Mouse (Mus musculus) cerebellum, adult 11-12 months (tissue): ENCODE results near the gene Hdhd3.
"Not testable (repeated sequence)": the region's sequence is repeated elsewhere in the genome, so short reads cannot be mapped to it uniquely, and the experiment has no call there.

Experiments used
- DNase-seq: peaks from one replicate; pipeline ENCODE4 v3.0.0; 2022

Gene Hdhd3

GRCm38 (mm10) chr4:62508839-62509238 is 5.6 kb upstream of the Hdhd3 start:
- no peak for DNase-seq

DNA sequence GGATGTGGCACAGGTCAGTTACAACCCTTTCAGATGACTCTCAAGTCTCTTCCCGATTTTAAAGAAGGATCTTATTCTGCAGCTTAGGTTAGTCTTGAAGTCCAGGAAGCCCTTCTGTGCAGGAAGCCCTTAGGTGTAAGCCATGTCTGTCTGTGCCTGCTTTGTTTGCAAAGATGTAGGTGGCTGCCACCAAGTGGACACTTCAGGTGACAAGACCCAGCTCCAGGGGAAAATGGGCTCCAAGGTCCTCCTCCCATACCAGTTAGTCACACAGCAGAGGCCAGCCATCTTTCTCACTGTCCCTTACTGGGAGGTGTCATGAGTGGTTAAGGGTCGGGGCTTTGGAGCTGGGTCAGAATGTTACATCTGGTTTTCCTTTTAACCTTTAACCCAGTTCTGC is 3.5 kb upstream of the Hdhd3 start:
- DNase-seq: peak; percentile 62

- no peak for DNase-seq
Measured at GRCm38 (mm10) chr4:62505991-62506390, 2.7 kb upstream of the Hdhd3 start.

DNA sequence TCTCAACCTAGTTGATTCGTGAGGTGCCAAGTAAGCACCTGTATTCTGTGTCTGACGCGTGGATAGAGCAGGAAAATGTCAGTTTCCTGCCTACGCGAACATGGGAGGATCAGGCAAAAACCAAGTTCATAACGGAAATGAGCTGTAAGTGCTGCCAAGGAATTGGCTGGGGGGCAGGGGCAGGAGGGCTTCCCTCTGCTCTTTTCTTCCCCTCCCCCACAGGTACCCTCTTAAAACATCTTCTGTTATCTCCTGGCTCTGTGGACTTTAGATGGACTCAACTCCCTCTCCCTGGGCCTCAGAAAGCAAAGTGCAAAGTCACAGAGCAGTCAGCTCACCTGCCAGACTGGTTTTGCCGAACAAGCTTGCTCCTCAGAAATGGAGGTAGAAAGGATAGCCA is 298 bp downstream of the Hdhd3 start:
- peak; percentile 39 for DNase-seq

DNA sequence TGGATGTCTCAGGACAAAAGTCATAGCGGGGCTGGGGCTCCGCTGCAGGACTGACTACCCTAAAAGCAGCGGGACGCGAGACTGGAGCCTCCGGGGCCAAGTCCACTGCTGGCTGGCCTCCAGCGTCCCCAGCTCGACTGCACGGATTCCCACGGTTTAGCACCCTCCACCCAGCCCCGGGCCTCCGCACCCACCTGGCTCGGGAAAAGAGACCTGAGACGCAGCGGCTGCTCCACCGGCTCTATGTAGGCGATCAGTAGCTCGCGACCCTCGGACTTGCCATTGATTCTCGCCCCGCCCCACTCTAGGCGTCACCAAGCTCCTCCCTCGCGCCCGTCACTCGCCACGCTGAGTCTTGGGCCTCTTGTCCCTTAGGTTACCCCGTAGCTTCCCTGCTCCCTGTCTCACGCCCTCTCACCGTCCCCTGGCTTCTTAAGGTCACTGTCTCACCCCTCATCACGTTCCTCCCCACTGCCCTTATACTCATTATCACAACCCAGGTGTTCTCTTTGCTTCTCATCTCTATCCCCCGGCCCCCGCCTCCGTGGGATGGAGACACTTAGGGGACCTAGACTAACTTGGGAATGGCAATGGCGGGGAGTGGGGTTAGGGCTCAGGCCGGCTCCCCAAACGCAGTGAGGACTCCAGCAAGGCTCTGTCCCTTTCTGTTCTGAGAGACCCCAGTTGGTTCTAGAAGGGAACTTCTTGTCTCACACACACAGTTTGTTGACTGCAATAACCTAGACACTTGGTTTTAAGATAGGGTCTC is 1.1 kb downstream of the Hdhd3 start:
- DNase-seq: peak; percentile 92

- peak; percentile 29 for DNase-seq
Measured at GRCm38 (mm10) chr4:62501534-62501933, 1.7 kb downstream of the Hdhd3 start.

GRCm38 (mm10) chr4:62500799-62501198 is 2.5 kb downstream of the Hdhd3 start:
- no peak for DNase-seq

DNA sequence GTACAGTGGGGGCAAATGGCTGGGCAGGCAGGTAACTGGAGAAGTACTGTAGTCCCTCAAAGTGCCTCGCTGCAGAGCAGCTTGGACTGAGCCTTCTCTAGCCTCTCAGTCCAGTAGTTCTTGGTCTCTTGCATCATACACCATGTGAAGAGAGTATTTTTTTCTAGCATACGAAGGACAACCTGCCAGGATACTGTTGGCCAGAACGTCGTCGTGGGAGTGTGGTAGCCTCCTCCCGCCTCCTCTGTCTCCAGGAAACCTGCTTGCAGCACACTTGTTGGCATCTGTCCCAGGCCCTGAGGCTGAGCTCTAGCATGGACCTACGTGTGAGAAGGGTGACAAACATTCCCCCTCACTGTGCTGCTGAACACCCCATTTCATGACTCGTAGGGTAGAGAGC is 6.5 kb downstream of the Hdhd3 start:
- peak; percentile 38 for DNase-seq

DNA sequence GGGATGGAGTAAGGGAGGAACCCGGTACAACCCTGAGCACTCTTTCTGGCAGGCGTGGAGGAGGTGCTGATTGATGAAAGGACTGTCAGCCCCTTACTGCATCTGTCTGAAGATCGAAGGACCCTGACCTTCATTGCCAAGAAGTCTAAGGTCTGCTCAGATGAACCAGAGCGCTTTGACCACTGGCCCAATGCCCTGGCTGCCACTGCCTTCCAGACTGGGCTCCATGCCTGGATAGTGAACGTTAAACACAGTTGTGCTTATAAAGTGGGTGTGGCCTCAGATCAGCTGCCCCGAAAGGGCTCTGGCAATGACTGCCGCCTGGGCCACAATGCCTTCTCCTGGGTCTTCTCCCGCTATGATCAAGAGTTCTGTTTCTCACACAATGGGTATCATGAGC is 7.3 kb downstream of the Hdhd3 start:
- no peak for DNase-seq

DNA sequence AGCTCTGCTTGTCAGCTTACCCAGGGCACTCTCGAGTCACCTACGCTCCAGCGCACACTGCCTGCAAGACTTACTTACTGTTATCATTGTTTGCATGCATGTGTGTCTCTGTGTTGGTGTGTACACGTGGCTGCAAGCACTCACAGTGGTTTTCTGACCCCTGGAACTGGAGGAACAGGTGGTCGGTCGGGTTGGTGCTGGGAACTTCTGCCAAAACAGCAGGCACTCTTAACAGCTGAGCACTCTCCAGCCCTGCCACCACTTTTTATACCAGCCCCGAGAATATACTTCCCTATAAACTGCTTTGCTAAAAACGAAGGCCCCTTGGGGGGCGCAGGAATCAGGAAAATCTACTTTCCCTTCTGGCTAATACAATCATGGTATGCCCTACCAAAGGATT is 9.0 kb downstream of the Hdhd3 start:
- DNase-seq: no peak

DNA sequence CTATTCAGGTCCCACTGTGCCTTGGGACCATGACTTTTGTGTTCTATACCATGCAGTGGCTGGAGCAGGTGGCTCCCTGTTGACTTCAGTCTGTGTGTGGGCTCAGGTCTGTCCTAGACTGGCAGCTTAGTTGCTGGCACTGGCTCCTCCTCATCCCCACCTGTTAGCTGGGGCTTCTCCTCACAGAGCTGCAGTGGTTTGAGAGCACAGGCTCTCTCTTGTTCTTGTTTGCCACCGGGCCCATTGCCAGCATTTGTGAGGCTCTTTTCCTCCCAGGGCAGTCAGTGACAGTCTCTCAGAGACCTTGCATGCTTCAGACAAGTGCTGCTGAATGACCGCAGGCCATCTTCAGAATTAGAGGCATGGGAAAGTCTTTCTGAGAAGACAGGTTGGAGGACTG is 10.6 kb downstream of the Hdhd3 start:
- DNase-seq: no peak

DNA sequence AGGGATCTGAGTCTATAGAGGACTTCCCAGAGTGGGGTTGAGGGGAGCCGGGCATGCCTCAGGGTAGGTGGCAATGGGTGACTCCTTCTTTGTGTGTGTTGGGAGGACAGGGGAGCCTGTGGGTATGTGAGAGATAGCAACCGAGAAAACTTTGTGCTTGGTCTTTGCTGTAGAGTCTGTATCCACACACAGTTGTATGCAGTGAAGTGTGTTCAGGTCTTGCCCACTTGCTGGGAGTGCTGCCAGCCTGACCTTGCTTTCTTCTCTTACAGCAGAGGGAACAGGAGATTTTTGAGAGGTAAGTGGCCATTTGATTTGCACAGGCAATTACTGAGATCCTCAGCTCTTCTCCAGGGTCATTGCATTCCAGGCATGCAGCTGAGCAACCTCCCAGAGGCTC is 15.4 kb downstream of the Hdhd3 start:
- no peak for DNase-seq

DNA sequence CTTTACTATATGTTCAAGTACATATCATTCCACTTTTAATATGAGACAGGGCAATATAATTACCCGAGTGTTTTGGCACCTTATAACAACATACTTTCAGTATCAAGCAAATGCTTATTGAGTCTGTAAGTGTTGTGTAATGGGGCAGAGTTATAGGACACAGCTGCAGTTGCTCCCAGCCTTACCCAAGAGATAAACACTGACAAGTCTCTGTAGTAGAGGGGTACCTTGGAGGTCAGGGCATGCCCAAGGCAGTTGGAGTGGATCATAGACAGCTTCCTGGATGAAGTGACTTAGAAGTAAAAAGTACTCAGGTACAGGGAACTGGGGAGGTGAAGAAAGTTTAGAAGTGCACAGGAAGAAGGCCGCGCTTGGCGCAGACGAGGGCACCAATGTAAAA is 16.1 kb downstream of the Hdhd3 start:
- no peak for DNase-seq

DNA sequence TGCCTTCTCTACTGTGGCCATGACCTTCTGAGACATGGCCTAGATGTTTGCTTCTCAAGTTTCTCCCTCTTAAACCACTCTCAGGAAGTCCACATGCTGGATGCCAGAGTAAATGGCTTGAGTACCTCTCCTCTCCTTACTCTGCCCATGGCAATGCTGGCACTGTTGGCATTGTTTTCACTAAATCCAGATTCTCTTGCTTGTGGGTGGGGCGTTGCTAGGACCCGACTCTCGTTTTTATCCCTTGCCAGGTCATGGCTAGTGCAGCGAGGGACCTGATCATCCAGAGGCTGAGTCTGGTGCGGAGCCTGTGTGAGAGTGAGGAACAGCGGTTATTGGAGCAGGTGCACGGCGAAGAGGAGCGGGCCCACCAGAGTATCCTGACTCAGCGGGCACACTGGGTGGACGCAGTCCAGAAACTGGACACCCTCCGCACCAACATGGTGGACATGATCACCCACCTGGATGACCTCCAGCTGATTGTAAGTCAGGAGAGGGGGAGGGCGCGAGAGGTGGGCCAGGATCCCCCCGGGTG is 17.0 kb downstream of the Hdhd3 start:
- DNase-seq: no peak

DNA sequence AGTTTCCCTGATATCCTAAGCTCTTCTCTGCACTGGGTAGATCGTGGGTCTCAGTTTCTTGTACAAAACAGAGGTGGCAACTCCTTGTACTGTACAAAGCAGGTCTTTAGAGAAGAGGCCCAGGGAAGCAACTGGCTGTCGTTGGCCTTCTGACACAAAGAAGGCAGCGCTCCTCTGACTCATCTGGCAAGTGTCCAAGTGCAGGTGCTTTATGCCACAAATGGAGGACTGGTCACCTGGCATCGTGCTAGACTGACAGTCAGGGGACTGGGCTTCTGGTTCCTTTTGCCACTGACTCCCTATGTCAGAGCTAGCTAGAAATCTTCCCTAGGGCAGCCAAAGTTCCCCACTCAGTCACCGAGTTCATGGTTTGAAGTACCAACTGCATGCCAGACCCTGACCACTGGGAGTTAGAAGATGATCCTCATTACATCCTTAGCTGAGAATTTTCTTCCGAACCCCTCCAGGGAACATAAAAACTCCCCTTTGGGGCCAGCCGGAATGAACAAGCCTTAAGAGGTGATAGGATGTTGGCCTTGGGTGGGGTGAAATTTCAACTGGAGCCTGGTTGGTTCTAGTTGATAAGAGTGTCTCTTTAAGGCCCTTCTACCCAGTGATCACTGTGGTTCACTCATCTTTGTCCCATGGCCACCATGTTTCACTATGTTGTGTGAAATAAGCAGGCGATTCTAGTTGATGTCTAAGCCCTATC is 17.7 kb downstream of the Hdhd3 start:
- no peak for DNase-seq

DNA sequence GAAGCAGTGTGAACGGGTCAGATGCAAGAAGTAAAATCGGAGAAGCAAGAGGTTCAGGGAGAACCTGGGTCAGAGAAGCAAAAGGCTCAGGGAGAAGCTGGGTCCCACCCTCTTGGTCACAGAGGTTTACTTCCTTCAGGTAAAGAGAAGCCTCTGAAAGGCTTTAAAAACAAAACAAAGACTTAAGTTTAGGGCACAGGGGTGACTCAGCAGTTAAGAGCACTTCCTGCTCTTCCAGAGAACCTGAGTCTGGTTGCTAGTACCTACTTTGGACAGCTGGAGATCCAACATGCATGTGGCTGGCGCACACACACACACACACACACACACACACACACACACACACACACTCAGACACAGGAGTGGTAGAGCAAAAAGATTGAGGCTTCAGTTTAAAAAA is 18.3 kb downstream of the Hdhd3 start:
- no peak for DNase-seq

- peak; percentile 26 for DNase-seq
Measured at GRCm38 (mm10) chr4:62480709-62481605, 22.3 kb downstream of the Hdhd3 start.

- peak; percentile 40 for DNase-seq
Measured at GRCm38 (mm10) chr4:62479937-62480708, 23.1 kb downstream of the Hdhd3 start, which contains the start of gene Bspry. Gene Bspry (plus strand): TSS chr4:62480053.

GRCm38 (mm10) chr4:62479593-62479936 is 23.7 kb downstream of the Hdhd3 start:
- DNase-seq: not testable (repeated sequence)

DNA sequence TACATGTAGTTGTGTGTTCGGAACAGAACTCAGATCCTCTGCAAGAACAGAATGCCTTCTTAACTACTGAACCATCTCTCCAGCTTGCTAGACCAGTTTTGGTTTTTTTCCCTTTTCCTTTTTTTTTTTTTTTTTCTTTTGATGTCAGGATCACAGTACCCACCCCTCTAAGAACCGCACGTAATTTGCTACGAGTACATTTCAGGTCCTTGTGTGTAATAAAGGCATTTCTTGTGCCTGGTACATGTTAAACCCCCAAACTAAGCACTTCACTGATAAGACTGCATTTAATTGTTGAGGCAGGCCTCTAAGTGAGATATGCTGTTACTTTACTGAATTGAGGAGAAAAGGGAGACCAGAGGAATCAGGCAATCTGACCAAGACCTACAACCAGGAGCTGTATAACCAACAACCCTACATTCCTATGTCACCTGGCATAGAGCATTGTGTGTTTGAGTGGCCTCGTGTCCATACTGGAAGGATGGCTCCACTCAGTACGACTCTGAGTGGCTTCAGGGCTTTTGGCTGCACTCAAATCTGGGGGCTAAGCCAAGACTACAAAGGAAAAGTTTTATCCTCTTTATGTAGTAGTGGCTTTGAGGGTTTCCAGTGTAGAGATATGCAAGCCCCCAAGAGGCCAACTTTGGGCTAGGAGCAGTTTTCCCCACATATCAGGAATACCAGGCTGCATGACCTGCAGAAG is 25.6 kb downstream of the Hdhd3 start:
- DNase-seq: no peak

GRCm38 (mm10) chr4:62475793-62476192 is 27.5 kb downstream of the Hdhd3 start:
- no peak for DNase-seq

DNA sequence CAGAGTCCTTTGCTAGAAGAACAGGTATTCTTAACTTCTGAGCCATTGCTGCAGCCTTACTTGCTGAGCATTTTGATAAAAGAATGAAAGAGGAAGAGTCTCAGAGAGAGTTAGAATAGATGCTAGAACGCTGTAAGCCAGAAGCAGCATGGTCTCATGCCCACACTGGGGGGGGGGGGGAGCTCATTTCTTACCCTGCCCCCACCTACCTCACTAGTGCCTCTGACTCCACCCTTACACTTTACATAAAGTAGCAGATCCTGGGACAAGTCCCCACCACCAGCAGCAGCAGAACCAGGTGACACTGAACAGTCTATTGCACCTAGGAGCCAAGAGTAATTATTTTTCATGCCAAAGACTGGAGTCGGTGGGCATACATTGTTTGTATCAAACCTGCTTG is 28.1 kb downstream of the Hdhd3 start:
- DNase-seq: no peak
